Mouse (Mus musculus) heart, embryonic 10.5 days (tissue): ENCODE measurements at regions not wholly inside any gene's neighbourhood (a gene's known extent, or its start where the extent isn't known, plus 50 kb on each side); places are given as distances from the start of the nearest gene placed in this dataset.

Experiments used
- DNase-seq: peaks from one replicate; pipeline ENCODE4 v3.0.0-alpha.2; 2017; ENCODE audit warnings: low spot score
- H3K27ac ChIP-seq: fragments of 300-500 bp; sonication (generic); 2 replicates; pipeline ENCODE4 v1.5.1; 2016; ENCODE audit warnings: mild to moderate bottlenecking
- H3K27me3 ChIP-seq: fragments of 300-500 bp; sonication (generic); 2 replicates; pipeline ENCODE4 v1.6.1; 2016; ENCODE audit warnings: mild to moderate bottlenecking; ENCODE audit not compliant: poor library complexity, insufficient read depth, severe bottlenecking
- H3K36me3 ChIP-seq: fragments of 300-500 bp; sonication (generic); 2 replicates; pipeline ENCODE4 v1.6.1; 2016; ENCODE audit warnings: mild to moderate bottlenecking, moderate library complexity
- H3K4me1 ChIP-seq: fragments of 300-500 bp; sonication (generic); 2 replicates; pipeline ENCODE4 v1.6.1; 2016; ENCODE audit warnings: mild to moderate bottlenecking
- H3K4me3 ChIP-seq: fragments of 300-500 bp; sonication (generic); 2 replicates; pipeline ENCODE4 v1.5.1; 2016; ENCODE audit warnings: mild to moderate bottlenecking, moderate library complexity
- H3K9me3 ChIP-seq: fragments of 300-500 bp; sonication (generic); 2 replicates; pipeline ENCODE4 v1.6.1; 2016; ENCODE audit warnings: mild to moderate bottlenecking, moderate library complexity
- WGBS: fragments of 180-500 bp; shearing (Covaris S2); methylation state at CpG from one replicate; pipeline ENCODE4 v1.1.7; 2016; 5-methylcytosine and 5-hydroxymethylcytosine counted together

- 66% methylated on average over 10 of the region's 10 CpGs for WGBS
- Histone ChIP-seq H3K4me3 (no peak overlapping the region), H3K36me3 (no peaks in the 10 kb centered on the region), H3K9me3 (no peaks in the 10 kb centered on the region), H3K27ac (no peak overlapping the region), H3K4me1 (no peaks in the 10 kb centered on the region), H3K27me3 (no peaks in the 10 kb centered on the region)
- DNase-seq: no peak
Observed at GRCm38 (mm10) chr13:31408439-31409122, 147.4 kb upstream of the Foxq1 start.

DNA sequence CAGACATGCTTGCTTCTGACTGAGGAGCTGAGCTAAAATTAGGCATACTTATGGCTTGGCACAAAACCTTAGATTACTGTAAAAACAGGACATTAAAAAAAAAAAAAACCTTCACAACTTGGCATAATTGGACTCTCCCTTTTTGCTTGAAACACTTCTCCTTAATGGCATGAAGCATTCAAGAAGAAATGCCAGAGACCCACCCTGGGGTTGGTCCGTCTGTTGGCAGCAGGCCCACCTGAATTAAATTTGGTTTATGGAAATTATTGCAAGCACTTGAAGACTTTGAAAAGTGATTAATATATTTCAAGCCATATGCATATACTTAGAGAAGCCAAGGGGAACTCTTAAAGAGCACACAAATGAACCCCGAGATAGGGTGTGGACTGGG lies 146.8 kb upstream of the Foxq1 start:
- no peak for DNase-seq
- H3K27me3 ChIP-seq: no peaks in the 10 kb centered on the region

GRCm38 (mm10) chr13:31421556-31421955 lies 134.4 kb upstream of the Foxq1 start:
- 90% methylated on average over 5 of the region's 5 CpGs for WGBS
- H3K4me1 ChIP-seq: no peaks in the 10 kb centered on the region
- DNase-seq: no peak
- H3K36me3 ChIP-seq: no peaks in the 10 kb centered on the region
- no peak overlapping the region for H3K27ac ChIP-seq
- no peaks in the 10 kb centered on the region; the same call in 1 of the 2 replicates for H3K27me3 ChIP-seq
- no peaks in the 10 kb centered on the region for H3K9me3 ChIP-seq
- no peak overlapping the region for H3K4me3 ChIP-seq

More for the DNA sequence above, 146.8 kb upstream of the Foxq1 start:
- no peaks in the 10 kb centered on the region for H3K4me1 ChIP-seq
- H3K27ac ChIP-seq: no peak overlapping the region
- WGBS: 75% methylated on average over 2 of the region's 2 CpGs
- H3K4me3 ChIP-seq: no peak overlapping the region
- H3K36me3 ChIP-seq: no peaks in the 10 kb centered on the region
- H3K9me3 ChIP-seq: no peaks in the 10 kb centered on the region

DNA sequence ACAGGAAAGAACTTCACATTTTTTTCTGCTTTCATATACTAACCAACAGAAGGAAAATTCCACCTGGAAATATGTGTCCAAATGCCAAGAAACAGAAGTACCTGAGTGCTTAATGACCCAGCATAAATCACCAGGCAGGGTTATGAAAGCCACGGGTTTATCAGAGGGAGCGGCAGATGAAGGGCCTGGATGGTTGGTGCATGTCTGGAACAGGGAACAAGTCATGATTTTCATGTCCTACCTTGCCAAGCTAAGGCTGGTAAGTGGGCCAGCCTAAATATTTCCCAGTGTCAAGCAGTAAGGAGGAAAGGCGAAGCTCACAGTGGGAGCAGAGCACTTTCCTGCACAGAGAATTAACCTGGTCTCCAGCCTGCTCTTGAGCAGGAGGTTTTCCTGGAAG lies 132.3 kb upstream of the Foxq1 start:
- H3K9me3 ChIP-seq: no peaks in the 10 kb centered on the region
- no peaks in the 10 kb centered on the region for H3K36me3 ChIP-seq
- H3K27ac ChIP-seq: no peak overlapping the region
- no peak for DNase-seq
- no peaks in the 10 kb centered on the region for H3K4me1 ChIP-seq
- no peaks in the 10 kb centered on the region; the same call in 1 of the 2 replicates for H3K27me3 ChIP-seq
- H3K4me3 ChIP-seq: no peak overlapping the region
- 85% methylated on average over 3 of the region's 3 CpGs for WGBS

DNA sequence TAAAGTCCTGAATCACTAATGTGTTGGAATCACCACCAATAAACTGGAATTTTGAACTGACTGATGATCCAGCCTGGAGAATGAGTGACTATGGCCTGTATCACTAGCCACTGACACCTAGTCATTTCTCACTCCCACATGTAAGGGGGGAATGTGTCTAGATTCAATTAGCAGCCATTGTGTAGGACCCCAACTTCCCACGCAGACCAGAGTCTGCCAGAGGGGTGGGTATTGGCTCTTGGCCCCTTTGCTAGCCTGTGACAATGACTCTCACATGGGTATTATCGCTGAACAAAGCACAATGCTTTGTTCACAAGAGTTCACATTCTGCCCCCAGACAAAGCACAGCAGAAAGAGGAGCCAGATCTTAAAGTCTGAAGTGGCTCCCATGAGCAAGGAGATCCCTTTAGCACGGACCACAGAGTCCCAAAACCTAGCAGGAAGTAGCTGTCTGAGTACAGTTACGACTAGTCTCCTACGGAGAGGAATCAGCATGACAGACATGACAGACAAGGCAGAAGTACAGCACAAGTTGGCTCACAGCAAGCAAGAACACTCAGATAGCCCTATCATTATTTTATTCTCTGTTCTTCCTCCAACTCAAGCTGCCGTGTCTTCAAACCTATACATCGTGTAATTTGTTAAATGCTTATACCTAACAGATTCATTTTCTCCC lies 130.0 kb upstream of the Foxq1 start:
- DNase-seq: no peak
- Histone ChIP-seq H3K27ac (no peak overlapping the region), H3K4me1 (no peaks in the 10 kb centered on the region), H3K4me3 (no peak overlapping the region), H3K27me3 (peaks cover 10% of the 10 kb centered on the region; the same call in 1 of the 2 replicates), H3K9me3 (no peaks in the 10 kb centered on the region), H3K36me3 (no peaks in the 10 kb centered on the region)
- 79% methylated on average over 7 of the region's 7 CpGs for WGBS

DNA sequence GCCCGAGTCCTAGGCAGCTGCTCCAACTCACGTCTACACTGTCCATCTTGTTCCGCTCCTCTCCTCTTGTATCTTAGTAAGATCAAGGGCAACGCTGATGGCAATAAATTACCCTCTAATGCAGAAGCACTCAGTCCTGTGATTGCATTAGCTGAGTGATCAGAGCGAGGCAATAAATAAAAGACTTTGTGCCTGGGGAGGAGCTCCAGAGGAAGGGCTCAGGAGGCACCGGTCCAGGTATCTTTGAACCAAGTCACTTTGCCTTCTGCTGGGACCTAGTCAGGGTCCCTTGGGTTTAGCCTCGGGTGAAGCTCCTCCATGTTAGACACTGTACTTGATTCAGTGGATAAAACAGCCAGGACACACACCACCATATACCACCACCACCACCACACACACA lies 119.5 kb upstream of the Foxq1 start:
- 83% methylated on average over 7 of the region's 7 CpGs for WGBS
- Histone ChIP-seq H3K27me3 (no peaks in the 10 kb centered on the region), H3K9me3 (no peaks in the 10 kb centered on the region), H3K4me3 (no peak overlapping the region), H3K36me3 (no peaks in the 10 kb centered on the region), H3K4me1 (no peaks in the 10 kb centered on the region), H3K27ac (no peak overlapping the region)
- DNase-seq: no peak

- Histone ChIP-seq H3K27ac (no peak overlapping the region), H3K27me3 (no peaks in the 10 kb centered on the region), H3K4me1 (no peaks in the 10 kb centered on the region), H3K36me3 (no peaks in the 10 kb centered on the region), H3K9me3 (no peaks in the 10 kb centered on the region), H3K4me3 (no peak overlapping the region)
- no peak for DNase-seq
- 66% methylated on average over 9 of the region's 9 CpGs for WGBS
Observed at GRCm38 (mm10) chr13:31439761-31440627, 115.9 kb upstream of the Foxq1 start.

- Histone ChIP-seq H3K36me3 (no peaks in the 10 kb centered on the region), H3K27me3 (no peaks in the 10 kb centered on the region), H3K4me3 (no peak overlapping the region), H3K9me3 (no peaks in the 10 kb centered on the region), H3K4me1 (no peaks in the 10 kb centered on the region), H3K27ac (no peak overlapping the region)
- WGBS: 74% methylated on average over 2 of the region's 2 CpGs
- no peak for DNase-seq
Observed at GRCm38 (mm10) chr13:31458883-31459282, 97.1 kb upstream of the Foxq1 start.

DNA sequence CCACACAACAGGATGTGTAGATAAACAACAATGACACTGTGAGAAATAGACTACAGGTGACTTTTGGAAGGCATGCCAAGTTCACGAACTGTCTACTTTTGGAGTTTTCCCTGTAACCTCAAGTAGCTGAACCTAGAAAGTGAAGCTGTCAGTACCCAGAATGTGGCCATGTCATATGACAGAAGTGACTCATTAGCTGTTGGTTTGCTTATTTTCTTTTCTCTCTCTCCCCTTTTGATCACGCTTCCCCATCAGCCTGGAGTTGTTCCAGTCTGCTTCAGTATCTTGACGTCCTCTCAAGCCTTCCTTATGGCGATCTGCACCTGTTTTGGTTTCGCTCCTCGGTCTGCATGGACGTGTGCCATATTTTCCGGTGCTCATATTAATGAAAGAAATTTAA lies 90.8 kb upstream of the Foxq1 start:
- H3K9me3 ChIP-seq: no peaks in the 10 kb centered on the region
- no peaks in the 10 kb centered on the region for H3K36me3 ChIP-seq
- no peak overlapping the region for H3K27ac ChIP-seq
- WGBS: 80% methylated on average over 8 of the region's 8 CpGs
- no peaks in the 10 kb centered on the region for H3K27me3 ChIP-seq
- DNase-seq: no peak
- H3K4me3 ChIP-seq: no peak overlapping the region
- H3K4me1 ChIP-seq: no peaks in the 10 kb centered on the region

DNA sequence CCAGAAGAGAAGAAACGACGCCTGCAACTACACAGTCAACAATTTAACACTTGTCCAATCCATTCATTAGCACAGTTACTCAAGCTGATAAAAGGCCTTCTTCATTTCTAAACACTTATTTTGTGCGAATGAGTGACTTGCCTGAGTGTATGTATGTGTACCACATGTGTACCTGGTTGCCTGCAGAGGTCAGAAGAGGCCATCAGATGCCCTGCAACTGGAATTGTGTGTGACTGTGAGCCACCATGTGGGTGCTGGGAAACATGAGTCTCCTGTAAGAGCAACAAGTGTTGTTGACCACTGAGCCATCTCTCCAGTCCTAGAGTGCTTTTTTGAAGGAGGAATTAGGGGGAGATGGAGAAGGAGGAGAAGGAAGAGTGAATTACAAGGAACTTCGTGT lies 90.2 kb upstream of the Foxq1 start:
- H3K27ac ChIP-seq: no peak overlapping the region
- WGBS: 73% methylated on average over 4 of the region's 4 CpGs
- no peaks in the 10 kb centered on the region for H3K36me3 ChIP-seq
- H3K9me3 ChIP-seq: no peaks in the 10 kb centered on the region
- H3K27me3 ChIP-seq: no peaks in the 10 kb centered on the region
- no peaks in the 10 kb centered on the region for H3K4me1 ChIP-seq
- DNase-seq: no peak
- no peak overlapping the region for H3K4me3 ChIP-seq

DNA sequence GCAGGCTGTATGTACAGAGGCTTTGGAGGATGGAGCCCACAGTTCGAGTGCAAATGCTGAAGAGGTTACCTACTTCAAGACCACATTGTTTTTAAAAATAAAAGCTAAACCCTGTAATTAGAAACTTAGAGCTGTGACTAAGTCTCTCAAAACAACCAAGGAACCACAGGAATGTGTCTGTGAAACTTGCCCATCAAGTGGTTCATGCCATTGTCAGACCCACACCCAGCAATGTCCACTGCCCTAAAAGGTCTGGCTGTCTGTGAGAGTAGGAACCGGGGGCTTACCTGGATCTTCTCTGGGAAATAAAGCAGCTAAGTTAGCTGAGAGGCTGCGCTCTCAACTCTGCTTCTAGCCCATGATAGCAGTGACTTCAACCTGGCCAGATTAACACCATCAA lies 87.8 kb upstream of the Foxq1 start:
- no peaks in the 10 kb centered on the region for H3K27me3 ChIP-seq
- H3K36me3 ChIP-seq: no peaks in the 10 kb centered on the region
- no peak overlapping the region for H3K4me3 ChIP-seq
- WGBS: 79% methylated on average over 3 of the region's 3 CpGs
- no peak overlapping the region for H3K27ac ChIP-seq
- no peak for DNase-seq
- no peaks in the 10 kb centered on the region for H3K4me1 ChIP-seq
- no peaks in the 10 kb centered on the region for H3K9me3 ChIP-seq

- Histone ChIP-seq H3K9me3 (no peaks in the 10 kb centered on the region), H3K4me3 (no peak overlapping the region), H3K27ac (no peak overlapping the region), H3K4me1 (no peaks in the 10 kb centered on the region), H3K36me3 (no peaks in the 10 kb centered on the region), H3K27me3 (no peaks in the 10 kb centered on the region)
- WGBS: 72% methylated on average over 3 of the region's 3 CpGs
- DNase-seq: no peak
Observed at GRCm38 (mm10) chr13:31468983-31469382, 87.0 kb upstream of the Foxq1 start.

- Histone ChIP-seq H3K4me1 (no peaks in the 10 kb centered on the region), H3K4me3 (no peak overlapping the region), H3K36me3 (no peaks in the 10 kb centered on the region), H3K9me3 (no peaks in the 10 kb centered on the region), H3K27me3 (no peaks in the 10 kb centered on the region), H3K27ac (no peak overlapping the region)
- no peak for DNase-seq
- WGBS: 80% methylated on average over 5 of the region's 5 CpGs
Observed at GRCm38 (mm10) chr13:31472366-31472765, 83.6 kb upstream of the Foxq1 start.
